ENCODE assay signal across 29 mouse cellular contexts in genomic region chr13:58037506-58037905, GRCm38 (mm10).
A peak's percentile ranks its signal among the peaks of the same experiment; 100 is the strongest.
DNase-seq lines count a peak whose midpoint lies in the region; ATAC-seq lines count a peak whose summit lies in the region.
"Had no signal": no experiment of that assay in that cellular context is flagged by ENCODE, and none has a peak within 500 bp of the region (broad histone marks: within the 10 kb centered on the region; RNA-seq: fewer than 3 reads in every experiment).

No protein-coding gene starts in this region.

- intact Hi-C loops in heart, postnatal 36 days (cut with DNase I) = no loop called here

- no peak for ATAC-seq in heart, embryonic 16.5 days (replicated peaks; ENCODE audit: extremely low read depth, insufficient read depth, low FRiP score)
- peak; percentile 62 for ATAC-seq in common myeloid progenitor, adult 5-6 weeks (replicated peaks; ENCODE audit: low read depth, poor library complexity, severe bottlenecking)
- peak; percentile 55 for ATAC-seq in megakaryocyte progenitor cell, adult 5-6 weeks (replicated peaks; ENCODE audit: poor library complexity)
- ATAC-seq in liver, embryonic 12.5 days = no peak
- ATAC-seq: activated CD4-positive, CD25-positive, alpha-beta regulatory T cell, adult 4 months; CD4-positive, CD25-positive, alpha-beta regulatory T cell, adult 4 months; forebrain, embryonic 14.5 days; forebrain, embryonic 16.5 days; Patski had no signal

- H3K4me1 ChIP-seq in heart, embryonic 16.5 days (ENCODE audit: control insufficient read depth, insufficient read depth, low read length) = peaks cover 26% of the 10 kb centered on the region
- H3K4me1 ChIP-seq in liver, embryonic 12.5 days = no peaks in the 10 kb centered on the region
- H3K4me1 ChIP-seq: embryonic facial prominence, embryonic 12.5 days; forebrain, embryonic 10.5 days; forebrain, embryonic 12.5 days had no signal

- no peaks in the 10 kb centered on the region for H3K27me3 ChIP-seq in heart, embryonic 16.5 days (ENCODE audit: control insufficient read depth, insufficient read depth, low read length)
- H3K27me3 ChIP-seq in liver, embryonic 12.5 days (replicated peaks) = peaks cover 3% of the 10 kb centered on the region; the same call in 1 of the 2 replicates
- H3K27me3 ChIP-seq: embryonic facial prominence, embryonic 12.5 days; embryonic facial prominence, embryonic 15.5 days; forebrain, embryonic 12.5 days had no signal

- H3K9ac ChIP-seq in heart, embryonic 16.5 days (ENCODE audit: low read length) = no peak overlapping the region
- no peak overlapping the region for H3K9ac ChIP-seq in liver, embryonic 12.5 days
- H3K9ac ChIP-seq: embryonic facial prominence, embryonic 12.5 days; embryonic facial prominence, embryonic 15.5 days; forebrain, embryonic 12.5 days had no signal

- H3K4me3 ChIP-seq in heart, embryonic 16.5 days (ENCODE audit: low read length) = no peak overlapping the region
- no peak overlapping the region for H3K4me3 ChIP-seq in liver, embryonic 12.5 days
- H3K4me3 ChIP-seq: embryonic facial prominence, embryonic 12.5 days; embryonic facial prominence, embryonic 15.5 days; erythroblast, embryonic 14.5 days; forebrain, embryonic 10.5 days; forebrain, embryonic 12.5 days had no signal

- H3K27ac ChIP-seq in heart, embryonic 16.5 days (ENCODE audit: low read length) = peak overlapping the region; percentile 13; the same call in 1 of the 2 replicates
- H3K27ac ChIP-seq in liver, embryonic 12.5 days = no peak overlapping the region
- H3K27ac ChIP-seq: embryonic facial prominence, embryonic 12.5 days; embryonic facial prominence, embryonic 15.5 days; forebrain, embryonic 10.5 days; forebrain, embryonic 12.5 days had no signal

- 0 out of 2 replicates have a peak, but pooled peaks cover 6% of the 10 kb centered on the region for H3K36me3 ChIP-seq in heart, embryonic 16.5 days (ENCODE audit: control insufficient read depth, insufficient read depth)
- no peaks in the 10 kb centered on the region for H3K36me3 ChIP-seq in liver, embryonic 12.5 days
- H3K36me3 ChIP-seq: embryonic facial prominence, embryonic 12.5 days; embryonic facial prominence, embryonic 15.5 days; forebrain, embryonic 10.5 days; G1E had no signal

- no peaks in the 10 kb centered on the region for H3K9me3 ChIP-seq in heart, embryonic 16.5 days (replicated peaks; ENCODE audit: control insufficient read depth, low read length)
- H3K9me3 ChIP-seq in liver, embryonic 12.5 days (replicated peaks) = no peaks in the 10 kb centered on the region
- H3K9me3 ChIP-seq: embryonic facial prominence, embryonic 12.5 days; embryonic facial prominence, embryonic 15.5 days; forebrain, embryonic 10.5 days; forebrain, embryonic 12.5 days had no signal

- WGBS in heart, embryonic 16.5 days = 56% methylated on average over 8 of the region's 8 CpGs
- WGBS in liver, embryonic 12.5 days (ENCODE audit: insufficient replicate concordance) = 74% methylated on average over 8 of the region's 8 CpGs

- DNase-seq in heart, postnatal 36 days = no peak
- DNase-seq in retina, adult 2 months (ENCODE audit: low read depth, low spot score) = peak; percentile 71
- DNase-seq in retina, embryonic 14.5 days (ENCODE audit: low spot score) = no peak
- no peak for DNase-seq in kidney, postnatal 14 days
- DNase-seq: adrenal gland, adult 8-10 months; adrenal gland, postnatal 14 days; adrenal gland, postnatal 36 days; B cell, adult 2 months; cerebellum, adult 11-12 months; cerebellum, adult 2 months; cerebellum, adult 9-10 months; cerebellum, postnatal 10 days; cerebellum, postnatal 25 days; embryo, embryonic 11 days had no signal

- no peak overlapping the region for H3K4me2 ChIP-seq in heart, embryonic 16.5 days (ENCODE audit: low read depth, low read length)
- no peak overlapping the region for H3K4me2 ChIP-seq in liver, embryonic 12.5 days
- H3K4me2 ChIP-seq: embryonic facial prominence, embryonic 12.5 days; embryonic facial prominence, embryonic 15.5 days; forebrain, embryonic 12.5 days had no signal

Comparison
In these comparisons a context has a peak if more than half of its experiments do, and no peak if none do; other contexts are left out.
1. ATAC-seq: peak in common myeloid progenitor, adult 5-6 weeks (single experiment) and megakaryocyte progenitor cell, adult 5-6 weeks (single experiment); none in heart, embryonic 16.5 days (single experiment) and liver, embryonic 12.5 days (single experiment).